ENCODE assay signal across 8 mouse cellular contexts in the genomic region with DNA sequence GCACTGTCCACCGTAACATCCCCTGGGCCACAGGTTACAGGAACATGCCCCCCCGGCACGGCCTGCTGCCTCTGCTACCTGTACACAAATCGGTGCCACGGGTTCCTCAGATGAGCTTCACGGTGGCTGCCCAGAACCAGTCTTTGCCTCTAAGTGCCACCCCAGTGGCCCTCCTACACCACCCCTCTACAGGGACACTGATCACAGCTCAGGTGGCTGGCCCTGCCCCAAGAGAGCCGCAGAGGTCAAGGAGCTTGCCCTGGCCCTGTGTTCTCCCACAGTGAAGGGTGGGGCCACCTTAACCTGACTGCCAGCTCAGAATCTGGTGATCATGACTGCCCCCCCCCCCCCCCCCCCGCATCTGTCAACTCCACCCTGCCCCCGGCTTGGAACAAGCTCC. TPM values are rescaled to one million over a fixed set of nuclear protein-coding genes. Genes with fewer than 3 reads are reported as not detected.
A peak's percentile ranks its signal among the peaks of the same experiment; 100 is the strongest.
DNase-seq lines count a peak whose midpoint lies in the region; ATAC-seq and TF ChIP-seq lines count a peak whose summit lies in the region.

A gene (plus strand): TSS at position 378 of the 400 bp plus-strand sequence.

- peak within 1 kb of the TSS; percentile 82 for H3K4me3 ChIP-seq in embryonic facial prominence, embryonic 14.5 days (ENCODE audit: low read depth, low read length)
- H3K4me3 ChIP-seq in heart, embryonic 15.5 days = peak within 1 kb of the TSS; percentile 99
- peak within 1 kb of the TSS; percentile 90 for H3K4me3 ChIP-seq in lung, postnatal 0 days (ENCODE audit: low read depth, low read length)
- H3K4me3 ChIP-seq in stomach, postnatal 0 days (ENCODE audit: low read depth, low read length) = peak within 1 kb of the TSS; percentile 88

- H3K27ac ChIP-seq in embryonic facial prominence, embryonic 14.5 days (replicated peaks; ENCODE audit: low read depth, low read length) = peak within 1 kb of the TSS; percentile 87
- peak within 1 kb of the TSS; percentile 98 for H3K27ac ChIP-seq in heart, embryonic 15.5 days
- H3K27ac ChIP-seq in lung, postnatal 0 days (ENCODE audit: low read length) = no peak within 1 kb of the TSS; the same call in 1 of the 2 replicates
- peak within 1 kb of the TSS; percentile 49 for H3K27ac ChIP-seq in stomach, postnatal 0 days (replicated peaks)

- no peak for DNase-seq in layer of hippocampus, adult 18-20 months (ENCODE audit: low spot score in 2 of 2)
- no peak for DNase-seq in layer of hippocampus, adult 11-12 months (ENCODE audit: low spot score)
- DNase-seq in embryonic facial prominence, embryonic 14.5 days (ENCODE audit: low spot score) = no peak
- DNase-seq in kidney, postnatal 36 days = peak; percentile 47 to 53
- peak; percentile 26 for DNase-seq in lung, postnatal 0 days (ENCODE audit: low spot score)
- no peak for DNase-seq in stomach, postnatal 0 days (ENCODE audit: low spot score)
- DNase-seq in cerebellum, adult 9-11 months = no peak

- no peak for TF ChIP-seq EP300 in lung, postnatal 0 days (IDR thresholded peaks at IDR 0.05)
- TF ChIP-seq EP300 in stomach, postnatal 0 days (optimal IDR thresholded peaks at IDR 0.05) = no peak

- peak within 1 kb of the TSS; percentile 78 for H3K9ac ChIP-seq in embryonic facial prominence, embryonic 14.5 days (ENCODE audit: low read depth, low read length)
- H3K9ac ChIP-seq in heart, embryonic 15.5 days = peak within 1 kb of the TSS; percentile 83
- peak within 1 kb of the TSS; percentile 65; the same call in 1 of the 2 replicates for H3K9ac ChIP-seq in lung, postnatal 0 days (replicated peaks; ENCODE audit: low read depth)
- peak within 1 kb of the TSS; percentile 85 for H3K9ac ChIP-seq in stomach, postnatal 0 days (ENCODE audit: low read length)

- H3K4me1 ChIP-seq in embryonic facial prominence, embryonic 14.5 days (ENCODE audit: control insufficient read depth, insufficient read depth, low read length) = peaks cover 24% of the 10 kb centered on the region
- H3K4me1 ChIP-seq in heart, embryonic 15.5 days (replicated peaks) = peaks cover 43% of the 10 kb centered on the region
- peaks cover 17% of the 10 kb centered on the region; the same call in 1 of the 2 replicates for H3K4me1 ChIP-seq in lung, postnatal 0 days (ENCODE audit: insufficient read depth, low read depth, low read length)
- peaks cover 14% of the 10 kb centered on the region for H3K4me1 ChIP-seq in stomach, postnatal 0 days (replicated peaks; ENCODE audit: control insufficient read depth, insufficient read depth)

- no peak for TF ChIP-seq CTCF in lung, postnatal 0 days (IDR thresholded peaks at IDR 0.05)
- no peak for TF ChIP-seq CTCF in stomach, postnatal 0 days (IDR thresholded peaks at IDR 0.05; ENCODE audit: low read depth)

- H3K4me2 ChIP-seq in embryonic facial prominence, embryonic 14.5 days (ENCODE audit: low read depth, low read length) = peak within 1 kb of the TSS; percentile 88
- peak within 1 kb of the TSS; percentile 74 for H3K4me2 ChIP-seq in heart, embryonic 15.5 days
- H3K4me2 ChIP-seq in lung, postnatal 0 days (replicated peaks; ENCODE audit: low read depth, low read length) = peak within 1 kb of the TSS; percentile 81
- H3K4me2 ChIP-seq in stomach, postnatal 0 days (replicated peaks; ENCODE audit: low read depth) = peak within 1 kb of the TSS; percentile 72

- WGBS in embryonic facial prominence, embryonic 14.5 days = 92% methylated on average over 7 of the region's 9 CpGs
- WGBS in heart, embryonic 15.5 days = 80% methylated on average over 7 of the region's 9 CpGs
- WGBS in lung, postnatal 0 days = 76% methylated on average over 7 of the region's 9 CpGs
- WGBS in stomach, postnatal 0 days = 82% methylated on average over 7 of the region's 9 CpGs

- no peak for ATAC-seq in embryonic facial prominence, embryonic 14.5 days (ENCODE audit: low read depth)
- ATAC-seq in heart, embryonic 15.5 days (replicated peaks; ENCODE audit: insufficient number of reproducible peaks, insufficient read depth, low FRiP score, low read depth) = no peak
- ATAC-seq in lung, postnatal 0 days = no peak
- no peak for ATAC-seq in stomach, postnatal 0 days (ENCODE audit: low FRiP score, low TSS enrichment)

- H3K27me3 ChIP-seq in embryonic facial prominence, embryonic 14.5 days (replicated peaks; ENCODE audit: control insufficient read depth, insufficient read depth, low read length) = no peaks in the 10 kb centered on the region
- no peaks in the 10 kb centered on the region for H3K27me3 ChIP-seq in heart, embryonic 15.5 days
- no peaks in the 10 kb centered on the region for H3K27me3 ChIP-seq in lung, postnatal 0 days (replicated peaks; ENCODE audit: insufficient read depth, low read length)
- no peaks in the 10 kb centered on the region for H3K27me3 ChIP-seq in stomach, postnatal 0 days (ENCODE audit: control insufficient read depth, insufficient read depth, low read length)

- peaks cover 49% of the 10 kb centered on the region for H3K36me3 ChIP-seq in embryonic facial prominence, embryonic 14.5 days (ENCODE audit: control insufficient read depth, insufficient read depth, low read length)
- H3K36me3 ChIP-seq in heart, embryonic 15.5 days = peaks cover 37% of the 10 kb centered on the region
- peaks cover 17% of the 10 kb centered on the region; the same call in 1 of the 2 replicates for H3K36me3 ChIP-seq in lung, postnatal 0 days (ENCODE audit: insufficient read depth, low read length)
- peaks cover 13% of the 10 kb centered on the region for H3K36me3 ChIP-seq in stomach, postnatal 0 days (ENCODE audit: control insufficient read depth, insufficient read depth, low read length)

- no peaks in the 10 kb centered on the region for H3K9me3 ChIP-seq in embryonic facial prominence, embryonic 14.5 days (ENCODE audit: control insufficient read depth, low read length)
- no peaks in the 10 kb centered on the region for H3K9me3 ChIP-seq in heart, embryonic 15.5 days (replicated peaks)
- no peaks in the 10 kb centered on the region for H3K9me3 ChIP-seq in lung, postnatal 0 days (ENCODE audit: low read length)
- no peaks in the 10 kb centered on the region for H3K9me3 ChIP-seq in stomach, postnatal 0 days (ENCODE audit: control insufficient read depth, low read length)

RNA-seq across cellular contexts. Expression of the gene that starts here (rescaled TPM):
- total RNA-seq in layer of hippocampus, adult 18-20 months (2021) = 100 to 1,000 TPM in 1 of 2 experiments, 10 to 100 TPM in 1; 97.2 to 109 TPM
- 132 and 143 TPM in 2 replicates for polyA plus RNA-seq in embryonic facial prominence, embryonic 14.5 days (2014; fragmentation: Nextera tagmentation; extraction: Ambion mirVana)
- 105 and 113 TPM in 2 replicates for polyA plus RNA-seq in heart, embryonic 15.5 days (2015; fragmentation: Nextera tagmentation; extraction: Ambion mirVana)
- 113 and 114 TPM in 2 replicates for polyA plus RNA-seq in lung, postnatal 0 days (2015; fragmentation: Nextera tagmentation; extraction: Ambion mirVana)
- polyA plus RNA-seq in stomach, postnatal 0 days (2015; fragmentation: Nextera tagmentation; extraction: Ambion mirVana) = 142 and 146 TPM in 2 replicates

Comparison
In these comparisons a context has a peak if more than half of its experiments do, and no peak if none do; other contexts are left out.
1. DNase-seq: peak in kidney, postnatal 36 days (2 of 2) and lung, postnatal 0 days (single experiment); none in layer of hippocampus, adult 18-20 months (0 of 2), layer of hippocampus, adult 11-12 months (single experiment), embryonic facial prominence, embryonic 14.5 days (single experiment), stomach, postnatal 0 days (single experiment) and cerebellum, adult 9-11 months (single experiment).
2. Peak in every context shown above with its lines, with median percentiles within 50 percentile points of each other: H3K4me2 ChIP-seq, H3K4me3 ChIP-seq and H3K9ac ChIP-seq.